ENCODE assay signal across 9 mouse cellular contexts in genomic region chr14:86307806-86308205, GRCm38 (mm10).
DNase-seq lines count a peak whose midpoint lies in the region; ATAC-seq and TF ChIP-seq lines count a peak whose summit lies in the region.
"Had no signal": no experiment of that assay in that cellular context is flagged by ENCODE, and none has a peak within 500 bp of the region (broad histone marks: within the 10 kb centered on the region; RNA-seq: fewer than 3 reads in every experiment).

No protein-coding gene starts in this region.

- no peak for TF ChIP-seq EP300 in lung, postnatal 0 days (IDR thresholded peaks at IDR 0.05)

- no peak overlapping the region for H3K9ac ChIP-seq in hindbrain, embryonic 12.5 days
- no peak overlapping the region for H3K9ac ChIP-seq in lung, postnatal 0 days (replicated peaks; ENCODE audit: low read depth)
- H3K9ac ChIP-seq: hindbrain, embryonic 15.5 days had no signal

- H3K4me1 ChIP-seq in hindbrain, embryonic 10.5 days (replicated peaks): no peaks in the 10 kb centered on the region
- H3K4me1 ChIP-seq in hindbrain, embryonic 12.5 days: no peaks in the 10 kb centered on the region
- peaks cover 4% of the 10 kb centered on the region; the same call in 1 of the 2 replicates for H3K4me1 ChIP-seq in brown adipose tissue, adult 24 weeks (ENCODE audit: control insufficient read depth, insufficient read depth, insufficient read length, low read length)
- no peaks in the 10 kb centered on the region for H3K4me1 ChIP-seq in lung, postnatal 0 days (ENCODE audit: insufficient read depth, low read depth, low read length)
- H3K4me1 ChIP-seq: hindbrain, embryonic 15.5 days had no signal

- DNase-seq in hindbrain, embryonic 10.5 days (ENCODE audit: low spot score): peak; percentile 30
- peak; percentile 35 to 45 for DNase-seq in heart, adult 9 months (ENCODE audit: low spot score in 2 of 2)
- DNase-seq in kidney, postnatal 36 days: peak; percentile 65 to 88
- DNase-seq in lung, postnatal 0 days (ENCODE audit: low spot score): peak; percentile 59
- peak; percentile 58 to 69 for DNase-seq in right cerebral cortex, adult 2 months (ENCODE audit: low spot score in 2 of 2)

- no peak for ATAC-seq in hindbrain, embryonic 12.5 days (ENCODE audit: low FRiP score)
- peak; percentile 67 for ATAC-seq in lung, postnatal 0 days
- no peak for ATAC-seq in inflammation-experienced regulatory T-cells, adult 6 months

- H3K27me3 ChIP-seq in hindbrain, embryonic 10.5 days (ENCODE audit: insufficient read depth, poor library complexity, severe bottlenecking): no peaks in the 10 kb centered on the region
- no peaks in the 10 kb centered on the region for H3K27me3 ChIP-seq in hindbrain, embryonic 12.5 days
- H3K27me3 ChIP-seq in lung, postnatal 0 days (replicated peaks; ENCODE audit: insufficient read depth, low read length): no peaks in the 10 kb centered on the region
- H3K27me3 ChIP-seq: hindbrain, embryonic 15.5 days had no signal

- no peak overlapping the region for H3K27ac ChIP-seq in hindbrain, embryonic 10.5 days
- H3K27ac ChIP-seq in hindbrain, embryonic 12.5 days: no peak overlapping the region
- peak overlapping the region; percentile 75 for H3K27ac ChIP-seq in brown adipose tissue, adult 24 weeks (replicated peaks; ENCODE audit: low read depth, low read length)
- no peak overlapping the region for H3K27ac ChIP-seq in lung, postnatal 0 days (ENCODE audit: low read length)
- H3K27ac ChIP-seq: hindbrain, embryonic 15.5 days had no signal

- no peak overlapping the region for H3K4me3 ChIP-seq in hindbrain, embryonic 10.5 days
- H3K4me3 ChIP-seq in hindbrain, embryonic 12.5 days: no peak overlapping the region
- H3K4me3 ChIP-seq in brown adipose tissue, adult 24 weeks (ENCODE audit: insufficient read depth, low read depth, low read length): no peak overlapping the region
- no peak overlapping the region for H3K4me3 ChIP-seq in lung, postnatal 0 days (ENCODE audit: low read depth, low read length)
- H3K4me3 ChIP-seq: hindbrain, embryonic 15.5 days had no signal

- WGBS in hindbrain, embryonic 10.5 days: 53% methylated on average over 2 of the region's 2 CpGs
- WGBS in hindbrain, embryonic 12.5 days: 40% methylated on average over 2 of the region's 2 CpGs
- 15% methylated on average over 2 of the region's 2 CpGs for WGBS in lung, postnatal 0 days

- peak; percentile 83 for TF ChIP-seq CTCF in lung, postnatal 0 days (IDR thresholded peaks at IDR 0.05)

- H3K9me3 ChIP-seq in hindbrain, embryonic 10.5 days: no peaks in the 10 kb centered on the region
- H3K9me3 ChIP-seq in hindbrain, embryonic 12.5 days (replicated peaks): no peaks in the 10 kb centered on the region
- H3K9me3 ChIP-seq in lung, postnatal 0 days (ENCODE audit: low read length): no peaks in the 10 kb centered on the region
- H3K9me3 ChIP-seq: hindbrain, embryonic 15.5 days had no signal

- no peaks in the 10 kb centered on the region for H3K36me3 ChIP-seq in hindbrain, embryonic 10.5 days
- no peaks in the 10 kb centered on the region for H3K36me3 ChIP-seq in hindbrain, embryonic 12.5 days
- H3K36me3 ChIP-seq in lung, postnatal 0 days (ENCODE audit: insufficient read depth, low read length): no peaks in the 10 kb centered on the region
- H3K36me3 ChIP-seq: hindbrain, embryonic 15.5 days had no signal

- H3K4me2 ChIP-seq in hindbrain, embryonic 12.5 days (replicated peaks): no peak overlapping the region
- H3K4me2 ChIP-seq in lung, postnatal 0 days (replicated peaks; ENCODE audit: low read depth, low read length): no peak overlapping the region
- H3K4me2 ChIP-seq: hindbrain, embryonic 15.5 days had no signal
